In the genomic region with DNA sequence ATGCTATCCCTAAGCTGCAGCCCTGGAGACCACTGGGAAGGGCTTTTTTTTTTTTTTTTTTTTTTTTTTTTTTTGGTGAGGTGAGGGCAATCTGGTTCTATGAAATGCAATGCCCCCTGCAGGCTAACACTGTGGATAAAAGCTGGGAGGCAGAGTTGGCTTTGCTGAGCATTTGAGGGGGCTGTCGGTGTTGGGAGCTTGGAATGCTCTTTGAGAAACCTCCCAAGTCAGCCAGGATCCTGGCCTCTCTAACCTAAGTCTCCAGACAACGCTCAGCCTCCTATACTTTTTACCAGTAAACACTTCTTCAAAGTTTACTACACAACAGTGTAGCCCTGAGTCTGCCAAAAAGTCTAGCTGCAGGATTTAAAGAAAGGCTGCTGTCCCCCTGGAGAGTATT, we compare ENCODE assay signal across 8 mouse cellular contexts.
DNase-seq lines count a peak whose midpoint lies in the region; ATAC-seq and TF ChIP-seq lines count a peak whose summit lies in the region.

No protein-coding gene starts in this region.

- DNase-seq in layer of hippocampus, adult 11-12 months (ENCODE audit: low spot score), result peak; percentile 44
- no peak for DNase-seq in layer of hippocampus, adult 9-11 months
- DNase-seq in brain, adult 2 months (ENCODE audit: low read depth, low spot score), result peak; percentile 77
- peak; percentile 48 for DNase-seq in forebrain, postnatal 0 days
- DNase-seq in kidney, adult 9 months, result peak; percentile 13

- H3K36me3 ChIP-seq in forebrain, postnatal 0 days (ENCODE audit: insufficient read depth), result no peaks in the 10 kb centered on the region
- no peaks in the 10 kb centered on the region for H3K36me3 ChIP-seq in lung, embryonic 16.5 days (ENCODE audit: control insufficient read depth, insufficient read depth, low read length)
- H3K36me3 ChIP-seq in stomach, embryonic 14.5 days (ENCODE audit: control insufficient read depth, insufficient read depth, low read length), result no peaks in the 10 kb centered on the region

- peak overlapping the region; percentile 67; the same call in 1 of the 2 replicates for H3K9ac ChIP-seq in forebrain, postnatal 0 days
- no peak overlapping the region for H3K9ac ChIP-seq in lung, embryonic 16.5 days (ENCODE audit: low read length)
- no peak overlapping the region for H3K9ac ChIP-seq in stomach, embryonic 14.5 days (replicated peaks; ENCODE audit: low read depth, low read length)

- peak; percentile 52 for TF ChIP-seq CTCF in forebrain, postnatal 0 days (IDR thresholded peaks at IDR 0.05; ENCODE audit: low read depth)

- H3K9me3 ChIP-seq in forebrain, postnatal 0 days (ENCODE audit: low read length), result no peaks in the 10 kb centered on the region
- H3K9me3 ChIP-seq in lung, embryonic 16.5 days (ENCODE audit: control insufficient read depth, low read length), result no peaks in the 10 kb centered on the region
- no peaks in the 10 kb centered on the region for H3K9me3 ChIP-seq in stomach, embryonic 14.5 days (ENCODE audit: control insufficient read depth, low read depth, low read length)

- no peak for ATAC-seq in forebrain, postnatal 0 days
- ATAC-seq in lung, embryonic 16.5 days (ENCODE audit: low read depth), result no peak
- ATAC-seq in stomach, embryonic 14.5 days (ENCODE audit: insufficient number of reproducible peaks, insufficient read depth, low FRiP score, low read depth), result no peak
- no peak for ATAC-seq in inflammation-experienced regulatory T-cells, adult 6 months

- WGBS in forebrain, postnatal 0 days, result 10% methylated on average over 2 of the region's 2 CpGs
- 9% methylated on average over 2 of the region's 2 CpGs for WGBS in lung, embryonic 16.5 days
- 3% methylated on average over 2 of the region's 2 CpGs for WGBS in stomach, embryonic 14.5 days

- no peak overlapping the region for H3K27ac ChIP-seq in forebrain, postnatal 0 days (ENCODE audit: low read depth, low read length)
- H3K27ac ChIP-seq in lung, embryonic 16.5 days (ENCODE audit: low read length), result no peak overlapping the region
- no peak overlapping the region for H3K27ac ChIP-seq in stomach, embryonic 14.5 days (ENCODE audit: low read length)

- H3K27me3 ChIP-seq in forebrain, postnatal 0 days (ENCODE audit: insufficient read depth, low read length), result no peaks in the 10 kb centered on the region
- peaks cover 13% of the 10 kb centered on the region for H3K27me3 ChIP-seq in lung, embryonic 16.5 days (ENCODE audit: control insufficient read depth, insufficient read depth, low read depth, low read length)
- 0 out of 2 replicates have a peak, but pooled peaks cover 5% of the 10 kb centered on the region for H3K27me3 ChIP-seq in stomach, embryonic 14.5 days (ENCODE audit: control insufficient read depth, insufficient read depth, low read length)

- peak overlapping the region; percentile 86 for H3K4me2 ChIP-seq in forebrain, postnatal 0 days (ENCODE audit: low read depth)
- H3K4me2 ChIP-seq in lung, embryonic 16.5 days (ENCODE audit: low read depth, low read length), result peak overlapping the region; percentile 88
- peak overlapping the region; percentile 88 for H3K4me2 ChIP-seq in stomach, embryonic 14.5 days (replicated peaks; ENCODE audit: low read depth, low read length)

- H3K4me1 ChIP-seq in forebrain, postnatal 0 days (ENCODE audit: insufficient read depth), result 0 out of 2 replicates have a peak, but pooled peaks cover 7% of the 10 kb centered on the region
- peaks cover 3% of the 10 kb centered on the region; the same call in 1 of the 2 replicates for H3K4me1 ChIP-seq in lung, embryonic 16.5 days (replicated peaks; ENCODE audit: control insufficient read depth, insufficient read depth, low read length)
- H3K4me1 ChIP-seq in stomach, embryonic 14.5 days (ENCODE audit: control insufficient read depth, insufficient read depth, low read length), result no peaks in the 10 kb centered on the region

- peak overlapping the region; percentile 74 for H3K4me3 ChIP-seq in forebrain, postnatal 0 days (ENCODE audit: low read depth, low read length)
- peak overlapping the region; percentile 59 for H3K4me3 ChIP-seq in lung, embryonic 16.5 days (ENCODE audit: low read length)
- H3K4me3 ChIP-seq in stomach, embryonic 14.5 days (ENCODE audit: low read depth, low read length), result peak overlapping the region; percentile 51
